ENCODE assay signal across 12 mouse cellular contexts in genomic region chr11:101842773-101843163, GRCm38 (mm10). TPM values are rescaled to one million over a fixed set of nuclear protein-coding genes. Genes with fewer than 3 reads are reported as not detected.
A peak's percentile ranks its signal among the peaks of the same experiment; 100 is the strongest.
DNase-seq lines count a peak whose midpoint lies in the region; ATAC-seq lines count a peak whose summit lies in the region.
"Had no signal": no experiment of that assay in that cellular context is flagged by ENCODE, and none has a peak within 500 bp of the region (broad histone marks: within the 10 kb centered on the region; RNA-seq: fewer than 3 reads in every experiment).

No protein-coding gene starts in this region.

- no peaks in the 10 kb centered on the region for H3K27me3 ChIP-seq in heart, embryonic 12.5 days (replicated peaks)
- no peaks in the 10 kb centered on the region for H3K27me3 ChIP-seq in kidney, embryonic 14.5 days (ENCODE audit: control insufficient read depth, insufficient read depth, low read length)
- no peaks in the 10 kb centered on the region for H3K27me3 ChIP-seq in embryonic facial prominence, embryonic 15.5 days
- H3K27me3 ChIP-seq in limb, embryonic 15.5 days = no peaks in the 10 kb centered on the region
- H3K27me3 ChIP-seq: liver, embryonic 13.5 days had no signal

- no peak overlapping the region for H3K4me3 ChIP-seq in heart, embryonic 12.5 days
- H3K4me3 ChIP-seq in kidney, embryonic 14.5 days (ENCODE audit: low read length) = no peak overlapping the region
- H3K4me3 ChIP-seq in embryonic facial prominence, embryonic 15.5 days (replicated peaks) = no peak overlapping the region
- H3K4me3 ChIP-seq in limb, embryonic 15.5 days = no peak overlapping the region
- H3K4me3 ChIP-seq: left cerebral cortex, adult 2 months; liver, embryonic 13.5 days had no signal

- H3K9me3 ChIP-seq in heart, embryonic 12.5 days (replicated peaks) = peaks cover 3% of the 10 kb centered on the region; the same call in 1 of the 2 replicates
- H3K9me3 ChIP-seq in kidney, embryonic 14.5 days (ENCODE audit: control insufficient read depth, low read length) = peaks cover 3% of the 10 kb centered on the region
- no peaks in the 10 kb centered on the region for H3K9me3 ChIP-seq in embryonic facial prominence, embryonic 15.5 days (replicated peaks)
- H3K9me3 ChIP-seq in limb, embryonic 15.5 days = no peaks in the 10 kb centered on the region

- 0 out of 2 replicates have a peak, but pooled peaks have one; percentile 8 for ATAC-seq in heart, embryonic 12.5 days (ENCODE audit: insufficient number of reproducible peaks, low FRiP score)
- ATAC-seq in kidney, embryonic 14.5 days (ENCODE audit: low FRiP score, low TSS enrichment) = no peak
- peak; percentile 21; the same call in 1 of the 2 replicates for ATAC-seq in embryonic facial prominence, embryonic 15.5 days (ENCODE audit: insufficient number of reproducible peaks, low FRiP score, low TSS enrichment, low read depth)
- no peak for ATAC-seq in limb, embryonic 15.5 days (ENCODE audit: insufficient number of reproducible peaks, low FRiP score, low TSS enrichment, low read depth)
- no peak for ATAC-seq in megakaryocyte, adult 5-6 weeks (ENCODE audit: poor library complexity, severe bottlenecking)

- peak overlapping the region; percentile 57 for H3K9ac ChIP-seq in heart, embryonic 12.5 days
- H3K9ac ChIP-seq in kidney, embryonic 14.5 days (ENCODE audit: low read depth, low read length) = no peak overlapping the region
- H3K9ac ChIP-seq in embryonic facial prominence, embryonic 15.5 days = no peak overlapping the region
- H3K9ac ChIP-seq in limb, embryonic 15.5 days = no peak overlapping the region
- H3K9ac ChIP-seq: liver, embryonic 13.5 days had no signal

- DNase-seq in heart, postnatal 14 days = no peak
- DNase-seq in kidney, postnatal 4 days = no peak
- DNase-seq in frontal cortex, postnatal 36 days (ENCODE audit: low spot score in 2 of 2) = no peak
- DNase-seq: adrenal gland, postnatal 36 days; liver, embryonic 13.5 days had no signal

- H3K27ac ChIP-seq in heart, embryonic 12.5 days (ENCODE audit: poor library complexity, severe bottlenecking) = peak overlapping the region; percentile 99
- H3K27ac ChIP-seq in kidney, embryonic 14.5 days (ENCODE audit: low read depth, low read length) = peak overlapping the region; percentile 67
- peak overlapping the region; percentile 78 for H3K27ac ChIP-seq in embryonic facial prominence, embryonic 15.5 days (replicated peaks)
- H3K27ac ChIP-seq in limb, embryonic 15.5 days = peak overlapping the region; percentile 88
- H3K27ac ChIP-seq: left cerebral cortex, adult 2 months; liver, embryonic 13.5 days had no signal

- intact Hi-C loops in heart, postnatal 14 days (cut with DNase I) = no loop called here

- WGBS in heart, embryonic 12.5 days = 51% methylated on average over 3 of the region's 3 CpGs
- WGBS in kidney, embryonic 14.5 days = 85% methylated on average over 3 of the region's 3 CpGs
- WGBS in embryonic facial prominence, embryonic 15.5 days = 76% methylated on average over 3 of the region's 3 CpGs
- 63% methylated on average over 3 of the region's 3 CpGs for WGBS in limb, embryonic 15.5 days

- H3K4me2 ChIP-seq in heart, embryonic 12.5 days = peak overlapping the region; percentile 35
- H3K4me2 ChIP-seq in kidney, embryonic 14.5 days (replicated peaks; ENCODE audit: low read depth, low read length) = no peak overlapping the region
- no peak overlapping the region for H3K4me2 ChIP-seq in embryonic facial prominence, embryonic 15.5 days (replicated peaks)
- no peak overlapping the region for H3K4me2 ChIP-seq in limb, embryonic 15.5 days
- H3K4me2 ChIP-seq: liver, embryonic 13.5 days had no signal

- H3K4me1 ChIP-seq in heart, embryonic 12.5 days (replicated peaks) = peaks cover 27% of the 10 kb centered on the region
- H3K4me1 ChIP-seq in kidney, embryonic 14.5 days (ENCODE audit: control insufficient read depth, insufficient read depth, low read length) = 0 out of 2 replicates have a peak, but pooled peaks cover 4% of the 10 kb centered on the region
- H3K4me1 ChIP-seq in embryonic facial prominence, embryonic 15.5 days = peaks cover 17% of the 10 kb centered on the region
- H3K4me1 ChIP-seq in limb, embryonic 15.5 days = peaks cover 25% of the 10 kb centered on the region
- H3K4me1 ChIP-seq: liver, embryonic 13.5 days had no signal

- no peaks in the 10 kb centered on the region for H3K36me3 ChIP-seq in heart, embryonic 12.5 days
- H3K36me3 ChIP-seq in kidney, embryonic 14.5 days (ENCODE audit: control insufficient read depth, insufficient read depth, low read length) = no peaks in the 10 kb centered on the region
- no peaks in the 10 kb centered on the region for H3K36me3 ChIP-seq in embryonic facial prominence, embryonic 15.5 days
- no peaks in the 10 kb centered on the region for H3K36me3 ChIP-seq in limb, embryonic 15.5 days
- H3K36me3 ChIP-seq: liver, embryonic 13.5 days had no signal

RNA-seq across cellular contexts. Expression of gene Meox1, which starts 51.4 kb away (rescaled TPM):
- polyA plus RNA-seq in heart, embryonic 12.5 days (2016; fragmentation: Nextera tagmentation; extraction: Ambion mirVana) = 22.7 and 24.1 TPM in 2 replicates
- total RNA-seq in heart, postnatal 14 days (2021) = 10 to 100 TPM; 13.4 to 18.0 TPM
- polyA plus RNA-seq in kidney, embryonic 14.5 days (2014; fragmentation: Nextera tagmentation; extraction: Ambion mirVana) = 12.7 and 15.6 TPM in 2 replicates
- polyA plus RNA-seq in embryonic facial prominence, embryonic 15.5 days (2015; fragmentation: Nextera tagmentation; extraction: Ambion mirVana) = 11.1 and 12.3 TPM in 2 replicates
- polyA plus RNA-seq in limb, embryonic 15.5 days (2015; fragmentation: Nextera tagmentation; extraction: Ambion mirVana) = 15.8 and 18.6 TPM in 2 replicates
- total RNA-seq in megakaryocyte, adult 5-6 weeks (2015) = not detected in 2 replicates
- 0.15 TPM in 1 of 2 replicates, not detected in the other for total RNA-seq in megakaryocyte, adult 5-6 weeks (2017)
- total RNA-seq: megakaryocyte-erythroid progenitor cell, adult 5-6 weeks had no signal

RNA-seq across cellular contexts. Expression of gene Etv4, which starts 57.6 kb away (rescaled TPM):
- 10.0 and 10.3 TPM in 2 replicates for polyA plus RNA-seq in heart, embryonic 12.5 days (2016; fragmentation: Nextera tagmentation; extraction: Ambion mirVana)
- total RNA-seq in heart, postnatal 14 days (2021) = 1 to 10 TPM; 1.0 to 1.3 TPM
- polyA plus RNA-seq in kidney, embryonic 14.5 days (2014; fragmentation: Nextera tagmentation; extraction: Ambion mirVana) = 47.9 and 52.9 TPM in 2 replicates
- 11.1 and 15.1 TPM in 2 replicates for polyA plus RNA-seq in embryonic facial prominence, embryonic 15.5 days (2015; fragmentation: Nextera tagmentation; extraction: Ambion mirVana)
- polyA plus RNA-seq in limb, embryonic 15.5 days (2015; fragmentation: Nextera tagmentation; extraction: Ambion mirVana) = 10.3 and 10.8 TPM in 2 replicates
- total RNA-seq in megakaryocyte, adult 5-6 weeks (2015) = not detected in 2 replicates
- not detected in 2 replicates for total RNA-seq in megakaryocyte, adult 5-6 weeks (2017)
- total RNA-seq: megakaryocyte-erythroid progenitor cell, adult 5-6 weeks had no signal

Comparison
In these comparisons a context has a peak if more than half of its experiments do, and no peak if none do; other contexts are left out.
1. ATAC-seq: peak in heart, embryonic 12.5 days (single experiment) and embryonic facial prominence, embryonic 15.5 days (single experiment); none in kidney, embryonic 14.5 days (single experiment), limb, embryonic 15.5 days (single experiment) and megakaryocyte, adult 5-6 weeks (single experiment).
2. Peak in every context shown above with its lines, with median percentiles within 50 percentile points of each other: H3K27ac ChIP-seq.